Mouse (Mus musculus) heart, adult 2 months (tissue): ENCODE measurements around the gene Etv3.

Source experiments
- CTCF ChIP-seq: fragments of 200-600 bp; IDR thresholded peaks from 2 replicates; pipeline ENCODE4 v1.8.1; 2022; ENCODE audit warnings: antibody characterized with exemption, mild to moderate bottlenecking, moderate library complexity
- EP300 ChIP-seq: fragments of 200-500 bp; IDR thresholded peaks from 2 replicates; pipeline ENCODE4 v1.6.1; 2011; ENCODE audit warnings: low read depth, low read length, control low read depth; ENCODE audit not compliant: insufficient read depth
- POLR2A ChIP-seq: fragments of 200-500 bp; IDR thresholded peaks from 2 replicates; pipeline ENCODE4 v1.6.1; 2011; ENCODE audit warnings: mild to moderate bottlenecking, low read depth, low read length, control low read depth; ENCODE audit not compliant: insufficient read depth

DNA sequence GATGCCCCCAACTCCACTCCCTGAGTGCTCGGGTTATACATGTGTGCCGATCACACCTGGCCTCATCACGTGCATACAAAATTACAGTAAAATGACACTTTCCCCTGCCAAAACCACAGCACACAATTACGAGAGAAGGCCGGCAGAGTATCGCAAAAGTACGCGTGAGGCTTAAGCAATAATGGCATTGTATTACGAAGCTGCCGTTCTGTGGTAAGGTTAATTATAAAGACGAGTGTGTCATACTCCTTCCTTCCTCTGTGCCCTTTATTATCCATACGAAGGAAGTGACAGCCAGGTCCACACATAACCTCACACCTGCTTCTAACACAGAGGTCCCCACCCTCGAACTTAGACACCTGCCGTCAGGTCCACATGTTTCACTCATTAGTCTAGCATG lies 42.3 kb downstream of the Etv3 start:
- TF ChIP-seq POLR2A (no peak), EP300 (no peak), CTCF (no peak)
